Mouse (Mus musculus) v-Abl transformed pro-B cells (cell line): ENCODE results near the gene Smarcal1.

Source experiments
- in situ Hi-C, 2 experiments: fragments of 400-800 bp; cut with MboI; formaldehyde crosslinking; loops; one replicate each; pipeline ENCODE4 v1.15.1; 2025; ENCODE audit not compliant: unreplicated experiment in 2 of 2

Gene Smarcal1

GRCm38 (mm10) chr1:72582947-72583731 is at the start of gene Smarcal1:
Smarcal1 (plus strand) TSS chr1:72583251.
- in situ Hi-C loops: loop anchor here (5.0 to 25.0 kb wide), 7 partner anchors 156 to 1021 kb away; partner anchors contain the start of genes Atic (in 2 of the 2), Igfbp5 (in 1 of the 2), Mreg (in 1 of the 2) and Xrcc5 (in 1 of the 2)

- in situ Hi-C loops: no loop called here
Observed at GRCm38 (mm10) chr1:72533439-72533838, 49.6 kb upstream of the Smarcal1 start.

- in situ Hi-C loops: no loop called here
Observed at GRCm38 (mm10) chr1:72535725-72536571, 47.1 kb upstream of the Smarcal1 start.

- in situ Hi-C loops: no loop called here
Observed at GRCm38 (mm10) chr1:72536611-72537351, 46.3 kb upstream of the Smarcal1 start, which contains the start of gene March4. March4 (minus strand) TSS chr1:72536930.

GRCm38 (mm10) chr1:72538266-72538665 is 44.8 kb upstream of the Smarcal1 start:
- in situ Hi-C loops: no loop called here

- in situ Hi-C loops: no loop called here
Observed at GRCm38 (mm10) chr1:72550317-72550716, 32.7 kb upstream of the Smarcal1 start.

GRCm38 (mm10) chr1:72556471-72556870 is 26.6 kb upstream of the Smarcal1 start:
- in situ Hi-C loops: no loop called here

- in situ Hi-C loops: no loop called here
Observed at GRCm38 (mm10) chr1:72558625-72559024, 24.4 kb upstream of the Smarcal1 start.

- in situ Hi-C loops: no loop called here
Observed at GRCm38 (mm10) chr1:72564334-72564962, 18.6 kb upstream of the Smarcal1 start.

GRCm38 (mm10) chr1:72567056-72567455 is 16.0 kb upstream of the Smarcal1 start:
- in situ Hi-C loops: no loop called here

GRCm38 (mm10) chr1:72568725-72569124 is 14.3 kb upstream of the Smarcal1 start:
- in situ Hi-C loops: no loop called here

- in situ Hi-C loops: no loop called here
Observed at GRCm38 (mm10) chr1:72574047-72574446, 9.0 kb upstream of the Smarcal1 start.

- in situ Hi-C loops: loop anchor here (5.0 to 25.0 kb wide), 4 partner anchors 257 to 1012 kb away; partner anchors contain the start of genes Atic (in 2 of the 2) and Igfbp5 (in 1 of the 2)
Observed at GRCm38 (mm10) chr1:72574608-72575007, 8.4 kb upstream of the Smarcal1 start.

- in situ Hi-C loops: loop anchor here (5.0 to 25.0 kb wide), 4 partner anchors 258 to 1013 kb away; partner anchors contain the start of genes Atic (in 2 of the 2) and Igfbp5 (in 1 of the 2)
Observed at GRCm38 (mm10) chr1:72575121-72575520, 7.9 kb upstream of the Smarcal1 start.

- in situ Hi-C loops: loop anchor here (5.0 to 25.0 kb wide), 4 partner anchors 260 to 1015 kb away; partner anchors contain the start of genes Atic (in 2 of the 2) and Igfbp5 (in 1 of the 2)
Observed at GRCm38 (mm10) chr1:72577481-72577922, 5.5 kb upstream of the Smarcal1 start.

GRCm38 (mm10) chr1:72578351-72578750 is 4.7 kb upstream of the Smarcal1 start:
- in situ Hi-C loops: loop anchor here (5.0 to 25.0 kb wide), 4 partner anchors 261 to 1016 kb away; partner anchors contain the start of genes Atic (in 2 of the 2) and Igfbp5 (in 1 of the 2)

GRCm38 (mm10) chr1:72578806-72579205 is 4.2 kb upstream of the Smarcal1 start:
- in situ Hi-C loops: loop anchor here (5.0 to 25.0 kb wide), 4 partner anchors 262 to 1017 kb away; partner anchors contain the start of genes Atic (in 2 of the 2) and Igfbp5 (in 1 of the 2)

GRCm38 (mm10) chr1:72583906-72584305 is 855 bp downstream of the Smarcal1 start:
- in situ Hi-C loops: loop anchor here (5.0 to 25.0 kb wide), 7 partner anchors 157 to 1022 kb away; partner anchors contain the start of genes Atic (in 2 of the 2), Igfbp5 (in 1 of the 2), Mreg (in 1 of the 2) and Xrcc5 (in 1 of the 2)
